ENCODE assay signal across 9 mouse cellular contexts in the genomic region with DNA sequence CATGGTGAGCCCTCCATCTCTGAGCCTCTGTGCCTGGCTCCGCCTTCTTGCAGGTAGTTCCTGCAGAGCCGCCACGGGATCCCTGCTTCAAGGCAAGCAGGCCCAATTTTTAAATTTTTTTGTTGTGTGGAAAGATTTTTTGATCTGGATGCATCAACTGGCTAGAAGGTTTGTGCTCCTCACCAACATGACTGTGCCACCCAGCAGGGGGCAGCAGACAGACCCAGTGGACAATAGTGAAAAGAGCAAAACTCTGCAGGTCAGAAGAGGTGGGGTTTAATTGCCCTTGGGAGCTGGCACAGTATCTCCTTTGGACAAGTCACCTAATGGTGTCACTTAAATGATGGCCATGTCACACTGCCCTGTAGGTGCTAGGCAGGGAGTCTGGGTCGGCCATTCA.
DNase-seq lines count a peak whose midpoint lies in the region; ATAC-seq and TF ChIP-seq lines count a peak whose summit lies in the region.
"Had no signal": no experiment of that assay in that cellular context is flagged by ENCODE, and none has a peak within 500 bp of the region (broad histone marks: within the 10 kb centered on the region; RNA-seq: fewer than 3 reads in every experiment).

No protein-coding gene starts in this region.

- ATAC-seq in heart, embryonic 11.5 days (replicated peaks; ENCODE audit: insufficient number of reproducible peaks, low FRiP score, low TSS enrichment), result no peak
- ATAC-seq in stomach, postnatal 0 days (ENCODE audit: low FRiP score, low TSS enrichment), result no peak

- intact Hi-C loops in heart, postnatal 14 days (cut with DNase I), result loop anchor here (2.0 to 10.0 kb wide), 5 partner anchors 42 to 430 kb away; a partner anchor contains a TSS
- intact Hi-C loops in left cerebral cortex, adult 2 months (cut with DNase I), result loop anchor here (1.0 to 10.0 kb wide), 3 partner anchors 78 to 300 kb away; a partner anchor contains a TSS

- DNase-seq in heart, adult 18-20 months, result peak; percentile 86 to 94
- peak; percentile 64 for DNase-seq in T-cell, adult 2 months (ENCODE audit: low spot score)
- DNase-seq in cerebellum, postnatal 36 days, result peak; percentile 66 to 70
- DNase-seq in heart, postnatal 14 days, result peak; percentile 89 to 92
- DNase-seq in left cerebral cortex, adult 2 months (ENCODE audit: extremely low spot score in 1 of 2, low spot score in 2 of 2), result peak; percentile 51 to 63
- peak; percentile 24 to 67 for DNase-seq in monocyte, adult 2 months (ENCODE audit: low read depth in 1 of 2, low spot score in 2 of 2)
- DNase-seq in stomach, postnatal 0 days (ENCODE audit: low spot score), result peak; percentile 84

- TF ChIP-seq EP300 in stomach, postnatal 0 days (optimal IDR thresholded peaks at IDR 0.05), result no peak

- H3K4me3 ChIP-seq in heart, embryonic 11.5 days (ENCODE audit: low read depth, low read length), result no peak overlapping the region
- H3K4me3 ChIP-seq in left cerebral cortex, adult 2 months, result no peak overlapping the region
- no peak overlapping the region for H3K4me3 ChIP-seq in stomach, postnatal 0 days (ENCODE audit: low read depth, low read length)
- H3K4me3 ChIP-seq: myocyte had no signal

- no peak overlapping the region for H3K9ac ChIP-seq in heart, embryonic 11.5 days (ENCODE audit: low read depth, low read length)
- H3K9ac ChIP-seq in stomach, postnatal 0 days (ENCODE audit: low read length), result no peak overlapping the region

- no peaks in the 10 kb centered on the region for H3K9me3 ChIP-seq in heart, embryonic 11.5 days (replicated peaks; ENCODE audit: control insufficient read depth, low read length)
- H3K9me3 ChIP-seq in stomach, postnatal 0 days (ENCODE audit: control insufficient read depth, low read length), result no peaks in the 10 kb centered on the region

- no peaks in the 10 kb centered on the region for H3K36me3 ChIP-seq in heart, embryonic 11.5 days (ENCODE audit: control insufficient read depth, insufficient read depth, low read length)
- no peaks in the 10 kb centered on the region for H3K36me3 ChIP-seq in stomach, postnatal 0 days (ENCODE audit: control insufficient read depth, insufficient read depth, low read length)

- H3K27ac ChIP-seq in heart, embryonic 11.5 days (ENCODE audit: low read depth, low read length), result no peak overlapping the region
- no peak overlapping the region for H3K27ac ChIP-seq in left cerebral cortex, adult 2 months
- H3K27ac ChIP-seq in stomach, postnatal 0 days (replicated peaks), result no peak overlapping the region

- H3K4me2 ChIP-seq in heart, embryonic 11.5 days, result no peak overlapping the region
- H3K4me2 ChIP-seq in stomach, postnatal 0 days (replicated peaks; ENCODE audit: low read depth), result no peak overlapping the region

- 51% methylated on average over 4 of the region's 4 CpGs for WGBS in heart, embryonic 11.5 days (ENCODE audit: insufficient replicate concordance)
- 68% methylated on average over 4 of the region's 4 CpGs for WGBS in stomach, postnatal 0 days

- no peaks in the 10 kb centered on the region for H3K4me1 ChIP-seq in heart, embryonic 11.5 days (ENCODE audit: control insufficient read depth, insufficient read depth, low read length)
- no peaks in the 10 kb centered on the region for H3K4me1 ChIP-seq in stomach, postnatal 0 days (replicated peaks; ENCODE audit: control insufficient read depth, insufficient read depth)

- H3K27me3 ChIP-seq in heart, embryonic 11.5 days (ENCODE audit: control insufficient read depth, insufficient read depth, low read length), result no peaks in the 10 kb centered on the region
- H3K27me3 ChIP-seq in stomach, postnatal 0 days (ENCODE audit: control insufficient read depth, insufficient read depth, low read length), result no peaks in the 10 kb centered on the region

- TF ChIP-seq CTCF in left cerebral cortex, adult 2 months (IDR thresholded peaks at IDR 0.05), result peak; percentile 81
- peak; percentile 85 for TF ChIP-seq CTCF in stomach, postnatal 0 days (IDR thresholded peaks at IDR 0.05; ENCODE audit: low read depth)
